Mouse (Mus musculus) left cerebral cortex, adult 9 months (tissue): Measurements from ENCODE around the gene Acsm4.

Experiments used
- DNase-seq, 2 experiments: peaks; one replicate each; pipeline ENCODE4 v3.0.0; 2022; ENCODE audit warnings: low spot score in 2 of 2

Acsm4 gene

GRCm38 (mm10) chr7:119762166-119762697, 72.4 kb downstream of the Acsm4 start:
- no peak for DNase-seq
